Mouse (Mus musculus): Measurements from ENCODE around the gene Tmco4. TPM values are rescaled to one million over a fixed set of nuclear protein-coding genes. Genes with fewer than 3 reads are reported as not detected.

The Tmco4 gene
- total RNA-seq (2021) (10 to 100 TPM in 1 of 2 experiments, 1 to 10 TPM in 1; 9.2 to 11.7 TPM), polyA plus RNA-seq (2012; rRNA removed) (8.4 and 12.2 TPM in 2 replicates)
- long read RNA-seq, transcript Tmco4-202 (17 exons, 3,318 nt), result major isoform, 16 of 18 reads
- long read RNA-seq, partial matches to known transcripts, result 0 of 18 reads
- long read RNA-seq, other reads (novel, unspliced or antisense), result 2 of 18 reads

DNA sequence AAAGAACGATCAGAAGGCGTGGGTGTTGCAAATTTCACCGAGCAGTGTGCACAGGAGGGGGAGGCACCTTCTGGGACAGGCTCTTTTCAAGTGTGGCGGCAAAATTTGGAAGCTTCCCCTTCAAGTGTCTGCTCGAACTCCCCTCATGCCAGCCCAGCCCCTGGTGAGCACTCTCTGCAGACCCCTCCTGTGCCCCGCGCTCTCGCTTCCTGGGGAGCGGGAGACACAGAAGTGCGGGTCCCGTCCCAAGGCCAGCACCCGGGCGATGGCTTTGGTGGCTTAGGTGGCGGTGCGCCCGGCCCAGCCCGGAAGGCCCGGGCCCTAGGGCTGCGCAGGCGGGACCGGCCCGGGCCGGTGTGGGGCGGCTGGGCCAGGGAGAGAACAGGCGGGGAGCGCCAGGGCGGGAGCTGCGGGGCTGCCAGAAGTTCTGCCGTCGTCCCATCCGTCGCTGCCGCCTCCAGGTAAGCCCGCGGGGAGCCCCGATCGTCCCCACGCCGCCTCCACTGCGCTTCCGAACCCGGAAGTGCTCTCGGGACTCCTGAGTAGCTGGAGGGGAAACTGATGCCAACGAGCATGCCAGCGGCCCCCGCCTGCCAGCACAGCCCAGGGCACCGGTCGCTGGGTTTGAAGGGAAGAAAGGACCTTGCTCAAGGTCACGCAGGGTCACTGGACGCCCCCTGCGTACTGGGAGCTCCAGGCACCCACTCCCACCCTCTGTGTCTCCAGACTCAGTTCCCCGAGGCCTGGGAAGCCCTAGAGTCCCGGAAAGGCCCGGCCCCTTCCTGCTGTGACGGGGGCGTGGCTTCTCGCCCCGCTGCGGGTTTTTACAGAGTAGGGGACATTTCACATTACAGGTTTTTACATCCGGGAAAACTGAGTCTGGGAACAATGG, at the start of gene Tmco4:
Tmco4 (plus strand) TSS at position 62 of the 892 bp plus-strand sequence.
- no peaks in the 10 kb centered on the region; the same call in 1 of the 2 replicates for H3K4me1 ChIP-seq (ENCODE audit: control insufficient read depth, insufficient read depth, low read length)
- peak within 1 kb of the TSS; percentile 88 for H3K27ac ChIP-seq
- H3K79me2 ChIP-seq (replicated peaks; ENCODE audit: control insufficient read depth, insufficient read depth, low read length), result no peaks in the 10 kb centered on the region
- intact Hi-C loops (cut with DNase I), result loop anchor here (5.0 kb wide), 1 partner anchor 51 kb away; no protein-coding TSS in a partner anchor
- no peaks in the 10 kb centered on the region for H3K36me3 ChIP-seq (ENCODE audit: control insufficient read depth, insufficient read depth, low read length)
- TF ChIP-seq POLR2A (IDR thresholded peaks at IDR 0.05; ENCODE audit: insufficient read depth, low read depth, low read length) (peak; percentile 90), EP300 (IDR thresholded peaks at IDR 0.05; ENCODE audit: insufficient read depth, low read depth, low read length) (no peak)
- under 1% methylated on average over 60 of the region's 60 CpGs for WGBS
- no peaks in the 10 kb centered on the region for H3K27me3 ChIP-seq (ENCODE audit: control insufficient read depth, insufficient read depth, low read length)
- H3K9ac ChIP-seq (ENCODE audit: low read depth, low read length), result peak within 1 kb of the TSS; percentile 89
- peak within 1 kb of the TSS; percentile 74 for H3K4me3 ChIP-seq
- peak; percentile 86 to 88 for DNase-seq

DNA sequence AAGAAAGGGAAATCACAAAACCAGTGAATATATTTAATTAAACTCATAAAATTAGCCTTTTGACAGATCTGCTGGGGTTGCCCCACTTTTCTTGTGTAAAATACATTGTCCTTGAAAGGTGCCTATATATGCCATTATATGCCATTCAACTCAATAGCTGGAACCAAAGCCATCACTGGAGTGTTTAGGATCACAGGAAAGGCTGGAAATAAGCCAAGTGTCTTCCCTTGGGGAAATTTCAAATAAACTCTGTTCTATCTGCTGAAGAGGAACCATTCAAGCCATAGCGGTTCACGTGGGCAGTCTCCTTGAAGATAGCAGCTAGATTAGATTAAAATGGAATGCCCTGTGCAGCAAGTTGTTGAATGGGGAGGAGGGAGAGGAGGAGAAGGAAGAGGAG, 47.1 kb upstream of the Tmco4 start:
- Histone ChIP-seq H3K27me3 (ENCODE audit: control insufficient read depth, insufficient read depth, low read length) (no peaks in the 10 kb centered on the region), H3K4me3 (no peak overlapping the region), H3K27ac (no peak overlapping the region), H3K9ac (ENCODE audit: low read depth, low read length) (no peak overlapping the region), H3K79me2 (replicated peaks; ENCODE audit: control insufficient read depth, insufficient read depth, low read length) (no peaks in the 10 kb centered on the region), H3K36me3 (ENCODE audit: control insufficient read depth, insufficient read depth, low read length) (no peaks in the 10 kb centered on the region), H3K4me1 (ENCODE audit: control insufficient read depth, insufficient read depth, low read length) (no peaks in the 10 kb centered on the region)
- TF ChIP-seq POLR2A (IDR thresholded peaks at IDR 0.05; ENCODE audit: insufficient read depth, low read depth, low read length) (no peak), CTCF (IDR thresholded peaks at IDR 0.05) (no peak), EP300 (IDR thresholded peaks at IDR 0.05; ENCODE audit: insufficient read depth, low read depth, low read length) (no peak)
- 9% methylated on average over 2 of the region's 2 CpGs for WGBS
- no peak for DNase-seq
- intact Hi-C loops (cut with DNase I), result no loop called here

DNA sequence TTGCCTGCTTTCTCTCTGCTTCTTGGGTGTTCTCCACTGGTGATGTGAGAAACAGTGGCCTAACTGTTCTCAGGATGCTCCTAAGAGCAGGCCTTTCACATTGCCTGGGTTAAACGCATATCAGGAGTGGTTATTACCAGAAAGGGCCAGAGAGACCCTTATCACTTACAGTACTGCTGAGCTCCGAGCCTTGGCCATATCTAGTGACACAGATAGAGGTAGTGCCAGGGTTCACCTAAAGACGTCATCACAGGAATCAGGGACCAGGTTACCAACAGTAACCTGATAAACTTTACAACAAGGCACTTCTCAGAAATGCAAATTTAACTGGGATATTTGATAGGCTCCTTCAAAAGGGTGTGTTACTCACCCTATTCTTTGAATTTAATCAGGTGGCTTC, 38.8 kb upstream of the Tmco4 start:
- no peak for TF ChIP-seq EP300 (IDR thresholded peaks at IDR 0.05; ENCODE audit: insufficient read depth, low read depth, low read length)
- TF ChIP-seq CTCF (IDR thresholded peaks at IDR 0.05), result no peak
- no peak for TF ChIP-seq POLR2A (IDR thresholded peaks at IDR 0.05; ENCODE audit: insufficient read depth, low read depth, low read length)
- no peaks in the 10 kb centered on the region for H3K36me3 ChIP-seq (ENCODE audit: control insufficient read depth, insufficient read depth, low read length)
- H3K4me3 ChIP-seq, result no peak overlapping the region
- H3K27me3 ChIP-seq (ENCODE audit: control insufficient read depth, insufficient read depth, low read length), result no peaks in the 10 kb centered on the region
- H3K9ac ChIP-seq (ENCODE audit: low read depth, low read length), result no peak overlapping the region
- H3K27ac ChIP-seq, result no peak overlapping the region
- WGBS, result 39% methylated on average over 3 of the region's 3 CpGs
- intact Hi-C loops (cut with DNase I), result no loop called here
- no peaks in the 10 kb centered on the region for H3K79me2 ChIP-seq (replicated peaks; ENCODE audit: control insufficient read depth, insufficient read depth, low read length)
- no peaks in the 10 kb centered on the region for H3K4me1 ChIP-seq (ENCODE audit: control insufficient read depth, insufficient read depth, low read length)
- DNase-seq, result no peak

DNA sequence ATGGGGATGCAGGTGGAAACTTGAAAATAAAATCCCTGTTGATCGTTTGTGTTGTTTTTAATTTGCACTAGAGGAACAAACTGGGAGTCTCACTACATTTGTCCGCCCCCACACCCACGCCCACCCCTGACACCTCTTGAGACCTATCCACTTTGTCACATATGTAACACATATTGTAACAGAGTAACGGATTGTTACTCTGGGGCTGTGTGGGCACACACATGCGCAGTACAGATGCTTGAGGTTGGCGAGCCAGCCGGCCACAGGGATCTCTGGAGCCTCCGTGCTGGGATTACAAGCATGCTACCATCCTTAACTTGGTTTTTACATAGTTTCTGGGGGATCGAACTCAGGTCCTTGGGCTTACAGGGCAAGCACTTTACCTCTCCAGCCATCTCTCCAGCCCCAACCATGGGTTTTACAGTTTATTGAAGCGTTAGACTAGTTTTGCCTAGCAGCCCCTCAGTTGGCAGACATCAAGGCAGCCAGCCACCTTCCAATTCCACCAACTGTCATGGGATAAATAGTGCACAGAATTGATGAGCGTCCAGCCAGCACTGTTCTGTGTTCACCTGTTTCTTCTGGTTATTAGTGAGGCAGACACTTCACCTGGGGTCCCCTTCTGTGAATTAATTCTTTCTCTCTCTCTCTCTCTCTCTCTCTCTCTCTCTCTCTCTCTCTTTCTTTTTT, 38.1 kb upstream of the Tmco4 start:
- H3K4me3 ChIP-seq, result no peak overlapping the region
- no peak overlapping the region for H3K27ac ChIP-seq

DNA sequence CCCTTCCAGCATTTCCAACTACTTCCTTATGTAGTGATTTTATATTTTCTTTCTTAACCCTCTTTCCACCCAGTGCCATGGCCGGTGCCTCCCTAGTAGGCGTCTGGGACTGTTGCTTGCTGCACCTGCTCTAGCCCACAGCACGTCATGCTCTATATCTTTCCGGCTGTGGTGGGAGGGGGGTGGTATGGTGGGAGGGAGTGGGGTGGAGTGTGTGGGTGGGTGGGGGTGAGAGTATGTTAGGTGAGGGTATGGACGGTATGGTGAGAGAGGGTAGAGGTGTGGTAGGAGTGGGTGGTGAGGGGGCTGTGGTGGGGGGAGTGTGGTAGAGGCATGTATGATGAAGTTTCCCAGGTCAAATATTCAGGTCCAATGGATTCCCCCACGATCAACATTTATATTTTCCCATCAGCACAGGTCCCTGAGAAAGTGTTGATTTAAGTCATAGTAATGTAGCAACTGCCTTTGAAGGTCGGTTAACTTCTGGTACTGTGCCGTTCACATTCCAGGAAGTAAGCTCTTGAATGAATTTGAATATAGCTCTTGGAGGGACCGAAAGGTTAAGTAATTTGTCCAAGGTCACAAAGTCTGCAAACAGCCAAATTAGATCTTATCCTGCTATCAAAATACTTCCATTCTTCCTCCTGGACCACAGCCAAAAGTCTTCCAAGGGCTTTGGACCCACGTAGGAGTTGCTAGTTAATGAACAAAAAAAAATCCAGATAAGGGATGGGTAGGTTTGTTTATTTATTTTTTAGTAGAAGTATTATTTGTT, 34.0 kb upstream of the Tmco4 start:
- H3K27ac ChIP-seq, result no peak overlapping the region
- no peaks in the 10 kb centered on the region for H3K27me3 ChIP-seq (ENCODE audit: control insufficient read depth, insufficient read depth, low read length)
- H3K79me2 ChIP-seq (replicated peaks; ENCODE audit: control insufficient read depth, insufficient read depth, low read length), result no peaks in the 10 kb centered on the region
- no peak overlapping the region for H3K4me3 ChIP-seq
- no peak for DNase-seq
- intact Hi-C loops (cut with DNase I), result no loop called here
- H3K9ac ChIP-seq (ENCODE audit: low read depth, low read length), result no peak overlapping the region
- no peak for TF ChIP-seq POLR2A (IDR thresholded peaks at IDR 0.05; ENCODE audit: insufficient read depth, low read depth, low read length)
- TF ChIP-seq CTCF (IDR thresholded peaks at IDR 0.05), result no peak
- no peak for TF ChIP-seq EP300 (IDR thresholded peaks at IDR 0.05; ENCODE audit: insufficient read depth, low read depth, low read length)
- no peaks in the 10 kb centered on the region for H3K4me1 ChIP-seq (ENCODE audit: control insufficient read depth, insufficient read depth, low read length)
- 54% methylated on average over 10 of the region's 10 CpGs for WGBS
- no peaks in the 10 kb centered on the region for H3K36me3 ChIP-seq (ENCODE audit: control insufficient read depth, insufficient read depth, low read length)

More for the DNA sequence above, 38.1 kb upstream of the Tmco4 start:
- H3K9ac ChIP-seq (ENCODE audit: low read depth, low read length), result no peak overlapping the region
- H3K79me2 ChIP-seq (replicated peaks; ENCODE audit: control insufficient read depth, insufficient read depth, low read length), result no peaks in the 10 kb centered on the region
- intact Hi-C loops (cut with DNase I), result no loop called here
- H3K27me3 ChIP-seq (ENCODE audit: control insufficient read depth, insufficient read depth, low read length), result no peaks in the 10 kb centered on the region
- H3K4me1 ChIP-seq (ENCODE audit: control insufficient read depth, insufficient read depth, low read length), result no peaks in the 10 kb centered on the region
- WGBS, result 83% methylated on average over 11 of the region's 11 CpGs
- no peak for DNase-seq
- H3K36me3 ChIP-seq (ENCODE audit: control insufficient read depth, insufficient read depth, low read length), result no peaks in the 10 kb centered on the region
- TF ChIP-seq POLR2A (IDR thresholded peaks at IDR 0.05; ENCODE audit: insufficient read depth, low read depth, low read length) (no peak), CTCF (IDR thresholded peaks at IDR 0.05) (no peak)
